Mouse (Mus musculus): Measurements from ENCODE around the gene Col5a1.

GRCm38 (mm10) chr2:27840890-27841289, 45.3 kb upstream of the Col5a1 start:
- TF ChIP-seq E2F4 (IDR thresholded peaks at IDR 0.05; ENCODE audit: insufficient read depth) (no peak), TCF12 (IDR thresholded peaks at IDR 0.05; ENCODE audit: insufficient read depth, poor library complexity, severe bottlenecking) (no peak), CEBPB (IDR thresholded peaks at IDR 0.05; ENCODE audit: insufficient read depth, poor library complexity, severe bottlenecking) (no peak), USF1 (IDR thresholded peaks at IDR 0.05; ENCODE audit: low read depth) (no peak), POLR2A (IDR thresholded peaks at IDR 0.05; ENCODE audit: insufficient read length, low read depth) (no peak), MYOG (IDR thresholded peaks at IDR 0.05; ENCODE audit: control insufficient read depth in 1 of 3, insufficient read depth in 1 of 3, insufficient read length in 2 of 3, low read depth in 2 of 3) (peak in 1 of 3 experiments; percentile 35), MYOD1 (IDR thresholded peaks at IDR 0.05; ENCODE audit: control insufficient read depth in 1 of 3, insufficient read length in 2 of 3, low read depth in 2 of 3) (peak in 1 of 3 experiments; percentile 50), POLR2AphosphoS2 (IDR thresholded peaks at IDR 0.05; ENCODE audit: insufficient read length, low read depth) (no peak), MAX (IDR thresholded peaks at IDR 0.05; ENCODE audit: low read depth) (no peak)

All from myocyte (in vitro differentiated cells).